Mouse (Mus musculus): ENCODE results near the gene Msx2.

GRCm38 (mm10) chr13:53439957-53440356 lies 32.9 kb downstream of the Msx2 start:
- TF ChIP-seq CTCF (conservative IDR thresholded peaks at IDR 0.05; ENCODE audit: insufficient read depth, insufficient read length, low read depth, low read length) (no peak), POLR2A (IDR thresholded peaks at IDR 0.05; ENCODE audit: low read depth, low read length) (no peak)

All from kidney, adult 2 months (tissue).